Mouse (Mus musculus) cerebellum, adult (tissue): ENCODE measurements around the gene Fam102b.
A peak's percentile ranks its signal among the peaks of the same experiment; 100 is the strongest.

ENCODE experiments used
- ATAC-seq: cut with Nextera tagmentation; 2 replicates; pipeline ENCODE4 v1.9.2; 2017; ENCODE audit warnings: mild to moderate bottlenecking, moderate library complexity, mixed read lengths; ENCODE audit not compliant: insufficient number of reproducible peaks, low FRiP score, low TSS enrichment

Fam102b gene

GRCm38 (mm10) chr3:108963776-108964175 lies 63.6 kb downstream of the Fam102b start:
- ATAC-seq: no peak

GRCm38 (mm10) chr3:108963278-108963677 lies 64.1 kb downstream of the Fam102b start:
- ATAC-seq: no peak

- ATAC-seq: peak; percentile 43; the same call in 1 of the 2 replicates
Observed at GRCm38 (mm10) chr3:108961655-108962054, 65.8 kb downstream of the Fam102b start.

- peak; percentile 57 for ATAC-seq
Observed at GRCm38 (mm10) chr3:108961226-108961625, 66.2 kb downstream of the Fam102b start.

GRCm38 (mm10) chr3:108959680-108960295 lies 67.6 kb downstream of the Fam102b start:
- ATAC-seq: no peak

GRCm38 (mm10) chr3:108957976-108958375 lies 69.4 kb downstream of the Fam102b start:
- no peak for ATAC-seq

- no peak for ATAC-seq
Observed at GRCm38 (mm10) chr3:108940996-108941395, 86.4 kb downstream of the Fam102b start.

- ATAC-seq: peak; percentile 49
Observed at GRCm38 (mm10) chr3:108940001-108940633, 87.3 kb downstream of the Fam102b start, which contains the start of gene Gm9857. TSS of gene Gm9857 (minus strand) at chr3:108940445.

GRCm38 (mm10) chr3:108939573-108939972 lies 87.8 kb downstream of the Fam102b start, which contains the start of gene Henmt1:
TSS of gene Henmt1 (plus strand) at chr3:108939873.
- ATAC-seq: no peak

GRCm38 (mm10) chr3:108938691-108939090 lies 88.7 kb downstream of the Fam102b start:
- ATAC-seq: no peak

- no peak for ATAC-seq
Observed at GRCm38 (mm10) chr3:108933557-108933956, 93.8 kb downstream of the Fam102b start.

GRCm38 (mm10) chr3:108926308-108926707 lies 101.1 kb downstream of the Fam102b start:
- ATAC-seq: no peak

GRCm38 (mm10) chr3:108925677-108926076 lies 101.7 kb downstream of the Fam102b start:
- no peak for ATAC-seq

GRCm38 (mm10) chr3:108921822-108922221 lies 105.6 kb downstream of the Fam102b start:
- ATAC-seq: no peak
